Mouse (Mus musculus) heart, embryonic 12.5 days (tissue): ENCODE measurements around the gene Zfand5. TPM values are rescaled to one million over a fixed set of nuclear protein-coding genes. Genes with fewer than 3 reads are reported as not detected.

Source experiments
- ATAC-seq: fragments of 200-750 bp; cut with Nextera tagmentation; 2 replicates; pipeline ENCODE4 v1.8.0; 2017; ENCODE audit warnings: moderate TSS enrichment, moderate library complexity; ENCODE audit not compliant: insufficient number of reproducible peaks, low FRiP score
- H3K27ac ChIP-seq: fragments of 300-500 bp; sonication (generic); 2 replicates; pipeline ENCODE4 v1.5.1; 2016; ENCODE audit warnings: mild to moderate bottlenecking, moderate library complexity; ENCODE audit not compliant: poor library complexity, severe bottlenecking
- H3K27me3 ChIP-seq: fragments of 300-500 bp; sonication (generic); replicated peaks from 2 replicates; pipeline ENCODE4 v1.6.1; 2016; ENCODE audit warnings: mild to moderate bottlenecking, moderate library complexity
- H3K36me3 ChIP-seq: fragments of 300-500 bp; sonication (generic); 2 replicates; pipeline ENCODE4 v1.6.1; 2016; ENCODE audit warnings: mild to moderate bottlenecking, moderate library complexity
- H3K4me1 ChIP-seq: fragments of 300-500 bp; sonication (generic); replicated peaks from 2 replicates; pipeline ENCODE4 v1.6.1; 2016; ENCODE audit warnings: mild to moderate bottlenecking
- H3K4me2 ChIP-seq: fragments of 300-500 bp; sonication (generic); 2 replicates; pipeline ENCODE4 v1.6.1; 2016; ENCODE audit warnings: mild to moderate bottlenecking, moderate library complexity
- H3K4me3 ChIP-seq: fragments of 300-500 bp; sonication (generic); 2 replicates; pipeline ENCODE4 v1.5.1; 2016; ENCODE audit warnings: mild to moderate bottlenecking
- H3K9ac ChIP-seq: fragments of 300-500 bp; sonication (generic); 2 replicates; pipeline ENCODE4 v1.6.1; 2016; ENCODE audit warnings: mild to moderate bottlenecking, moderate library complexity
- H3K9me3 ChIP-seq: fragments of 300-500 bp; sonication (generic); replicated peaks from 2 replicates; pipeline ENCODE4 v1.6.1; 2016; ENCODE audit warnings: mild to moderate bottlenecking, moderate library complexity
- WGBS: fragments of 180-500 bp; shearing (Covaris S2); methylation state at CpG from one replicate; pipeline ENCODE4 v1.1.7; 2016; 5-methylcytosine and 5-hydroxymethylcytosine counted together
- polyA plus RNA-seq: library from polyadenylated mRNA; unstranded; fragments of >200 nt; fragmentation: Nextera tagmentation; extraction: Ambion mirVana; gene quantifications from 2 replicates; pipeline ENCODE4 v1.2.1, GENCODE M21; 2016

The Zfand5 gene
- polyA plus RNA-seq, 1 experiment from 2014 or later, result 123 TPM

DNA sequence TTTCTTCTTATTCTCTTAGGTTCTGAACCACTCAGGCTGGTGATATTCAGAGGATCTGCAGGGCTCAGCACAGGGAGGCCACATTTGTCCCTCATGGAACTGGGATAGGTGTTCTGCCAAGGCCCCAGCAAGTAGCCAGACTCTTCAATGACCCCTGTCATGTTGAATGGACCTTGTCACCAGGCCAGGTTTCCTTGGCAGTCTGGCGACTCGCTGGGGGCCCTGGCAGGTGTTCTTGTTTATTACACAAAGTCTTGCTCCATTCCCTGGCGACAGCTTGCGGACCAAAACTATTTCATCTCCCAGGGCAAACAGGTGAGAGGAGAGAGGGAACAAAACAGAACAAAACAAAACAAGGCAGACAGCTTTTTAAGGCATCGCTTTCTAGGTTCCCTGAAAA lies 57.7 kb downstream of the Zfand5 start:
- Histone ChIP-seq H3K9ac (no peak overlapping the region), H3K4me2 (no peak overlapping the region), H3K9me3 (no peaks in the 10 kb centered on the region), H3K27me3 (no peaks in the 10 kb centered on the region), H3K27ac (no peak overlapping the region), H3K4me1 (no peaks in the 10 kb centered on the region), H3K4me3 (no peak overlapping the region), H3K36me3 (no peaks in the 10 kb centered on the region)
- WGBS, result 71% methylated on average over 5 of the region's 5 CpGs
- no peak for ATAC-seq

DNA sequence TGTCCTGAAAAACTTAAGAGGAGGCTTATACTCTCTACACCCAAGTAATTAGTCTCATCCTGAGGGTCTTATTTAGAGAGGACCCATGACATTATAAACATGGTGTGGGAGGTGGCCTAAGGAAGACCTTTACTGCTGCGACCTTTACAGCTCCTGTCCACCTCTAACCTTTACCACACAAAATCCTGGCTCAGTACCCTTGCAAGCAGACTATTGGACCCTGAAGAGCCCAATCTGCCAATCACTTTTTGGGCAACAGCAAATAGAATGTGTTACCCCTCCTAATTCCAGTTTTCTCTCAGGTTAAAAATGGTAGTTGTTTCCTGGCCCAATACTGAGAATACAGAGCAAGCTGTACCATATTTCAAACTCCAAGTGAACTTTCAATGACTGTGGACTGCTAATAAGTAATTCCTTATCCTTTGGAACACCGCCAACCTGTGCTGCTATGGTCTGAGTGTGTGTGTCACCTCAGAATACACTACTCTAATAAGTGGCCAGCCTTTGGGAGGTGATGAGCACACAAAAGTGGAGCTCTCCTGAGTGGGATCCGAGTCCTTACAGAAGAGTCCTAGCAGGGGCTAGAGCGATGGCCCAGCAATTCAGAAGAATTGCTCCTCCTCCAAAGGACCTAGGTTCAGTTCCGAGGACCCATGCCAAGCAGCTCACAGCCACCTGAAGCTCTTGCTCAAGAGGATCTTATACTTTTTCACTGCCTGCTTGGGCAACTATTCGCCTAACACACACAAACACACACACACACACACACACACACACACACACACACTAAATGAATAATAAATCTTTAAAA lies 58.4 kb downstream of the Zfand5 start:
- Histone ChIP-seq H3K27ac (no peak overlapping the region), H3K9ac (no peak overlapping the region), H3K27me3 (no peaks in the 10 kb centered on the region), H3K4me3 (no peak overlapping the region), H3K4me2 (no peak overlapping the region), H3K9me3 (no peaks in the 10 kb centered on the region), H3K36me3 (no peaks in the 10 kb centered on the region), H3K4me1 (no peaks in the 10 kb centered on the region)
- WGBS, result 70% methylated on average over 6 of the region's 6 CpGs
- no peak for ATAC-seq

DNA sequence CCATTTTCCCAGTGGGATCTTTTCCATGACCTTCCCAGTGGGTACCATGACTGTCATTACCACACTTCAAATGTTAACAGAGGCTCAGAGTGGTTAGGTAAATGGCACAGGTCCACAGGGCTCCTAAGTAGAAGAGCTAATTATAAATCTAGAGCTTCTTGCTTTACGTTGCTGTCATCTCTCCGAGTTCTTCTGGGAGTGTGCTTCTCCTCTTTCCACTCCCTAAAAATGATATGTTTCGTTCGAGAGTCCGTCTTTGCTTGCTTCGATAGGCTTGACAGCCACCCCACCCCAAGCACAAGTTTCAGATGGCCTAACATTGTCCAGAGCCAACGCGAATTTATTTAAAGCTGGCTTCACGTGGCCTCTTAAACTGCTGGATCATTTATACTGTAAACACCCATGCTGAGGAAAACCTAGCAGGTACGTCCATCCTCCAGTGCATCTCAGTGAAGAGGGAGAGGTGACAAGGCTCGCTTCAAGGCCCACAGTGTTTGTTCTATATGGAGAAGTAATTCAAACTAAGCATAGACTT lies 59.6 kb downstream of the Zfand5 start:
- no peak overlapping the region for H3K27ac ChIP-seq
- no peak overlapping the region for H3K4me2 ChIP-seq
- no peaks in the 10 kb centered on the region for H3K36me3 ChIP-seq
- H3K4me3 ChIP-seq, result no peak overlapping the region
- 67% methylated on average over 11 of the region's 11 CpGs for WGBS
- no peaks in the 10 kb centered on the region for H3K4me1 ChIP-seq
- ATAC-seq, result no peak
- no peaks in the 10 kb centered on the region for H3K27me3 ChIP-seq
- H3K9ac ChIP-seq, result no peak overlapping the region
- no peaks in the 10 kb centered on the region for H3K9me3 ChIP-seq

Other genes starting within 250 kb of the Zfand5 start
- gene Gda, start 201.2 kb downstream of the Zfand5 start, polyA plus RNA-seq, result 0.08 and 0.15 TPM in 2 replicates